In the genomic region with DNA sequence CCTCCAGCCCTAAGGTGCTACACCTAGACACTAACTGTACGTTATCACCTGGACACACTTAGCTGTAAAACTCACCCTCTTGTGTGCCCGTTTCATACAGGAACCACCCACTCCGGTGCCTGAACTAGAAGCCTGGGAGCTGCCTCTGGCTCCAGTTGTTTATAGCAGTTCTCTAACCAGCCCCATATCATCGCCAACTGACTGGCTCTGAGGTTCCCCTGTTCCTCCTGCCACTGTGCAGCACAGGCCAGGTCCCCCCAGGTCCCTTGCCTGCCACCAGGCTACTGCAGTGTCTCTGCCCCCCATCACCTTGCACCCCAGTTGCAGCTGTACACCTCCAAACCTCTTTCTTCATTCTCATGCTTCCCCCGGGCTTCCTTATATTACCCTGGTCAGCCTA, we compare ENCODE assay signal across 32 mouse cellular contexts. TPM values are rescaled to one million over a fixed set of nuclear protein-coding genes. Genes with fewer than 3 reads are reported as not detected.
DNase-seq lines count a peak whose midpoint lies in the region; ATAC-seq and TF ChIP-seq lines count a peak whose summit lies in the region.
"Had no signal": no experiment of that assay in that cellular context is flagged by ENCODE, and none has a peak within 500 bp of the region (broad histone marks: within the 10 kb centered on the region; RNA-seq: fewer than 3 reads in every experiment).

No protein-coding gene starts in this region.

- no peak for DNase-seq in forebrain, embryonic 11.5 days (ENCODE audit: low spot score)
- no peak for DNase-seq in heart, postnatal 25 days (ENCODE audit: low spot score)
- no peak for DNase-seq in midbrain, embryonic 10.5 days (ENCODE audit: low spot score)
- no peak for DNase-seq in midbrain, embryonic 14.5 days
- DNase-seq in adrenal gland, postnatal 25 days, result no peak
- DNase-seq: cerebellum, adult 18-20 months; cerebellum, postnatal 14 days; gastrocnemius, postnatal 25 days; heart, adult 2 months; heart, postnatal 14 days; kidney, adult 18-20 months; kidney, postnatal 25 days; liver, embryonic 13.5 days; lung, postnatal 4 days; right cerebral cortex, postnatal 25 days; spleen, adult 18-20 months; thymus, adult 18-20 months; thymus, postnatal 25 days had no signal

- H3K4me1 ChIP-seq in forebrain, embryonic 11.5 days (replicated peaks; ENCODE audit: control insufficient read depth, insufficient read depth, low read length), result peaks cover 6% of the 10 kb centered on the region; the same call in 1 of the 2 replicates
- peaks cover 20% of the 10 kb centered on the region for H3K4me1 ChIP-seq in forebrain, embryonic 12.5 days
- peaks cover 47% of the 10 kb centered on the region for H3K4me1 ChIP-seq in heart, embryonic 12.5 days (replicated peaks)
- H3K4me1 ChIP-seq in midbrain, embryonic 10.5 days, result peaks cover 28% of the 10 kb centered on the region
- peaks cover 17% of the 10 kb centered on the region for H3K4me1 ChIP-seq in midbrain, embryonic 14.5 days (ENCODE audit: control insufficient read depth, insufficient read depth, low read length)
- peaks cover 1% of the 10 kb centered on the region; the same call in 1 of the 2 replicates for H3K4me1 ChIP-seq in cortical plate, adult 2 months (ENCODE audit: control insufficient read depth, insufficient read depth, low read length)
- H3K4me1 ChIP-seq: megakaryocyte, embryonic 14.5 days had no signal

- H3K4me3 ChIP-seq in forebrain, embryonic 11.5 days (ENCODE audit: low read depth, low read length), result no peak overlapping the region
- H3K4me3 ChIP-seq in forebrain, embryonic 12.5 days (replicated peaks), result no peak overlapping the region
- H3K4me3 ChIP-seq in heart, embryonic 12.5 days, result no peak overlapping the region
- no peak overlapping the region for H3K4me3 ChIP-seq in midbrain, embryonic 10.5 days
- H3K4me3 ChIP-seq in midbrain, embryonic 14.5 days (replicated peaks; ENCODE audit: low read depth, low read length), result no peak overlapping the region
- no peak overlapping the region for H3K4me3 ChIP-seq in cortical plate, adult 2 months (ENCODE audit: insufficient read depth, low read length)
- H3K4me3 ChIP-seq: embryonic facial prominence, embryonic 10.5 days; embryonic facial prominence, embryonic 15.5 days; heart, adult 2 months; hindbrain, embryonic 15.5 days; kidney, embryonic 15.5 days; limb, embryonic 10.5 days; limb, embryonic 15.5 days; liver, embryonic 13.5 days; megakaryocyte, embryonic 14.5 days had no signal

- intact Hi-C loops in heart, postnatal 25 days (cut with DNase I), result no loop called here

- no peaks in the 10 kb centered on the region for H3K9me3 ChIP-seq in forebrain, embryonic 11.5 days (ENCODE audit: control insufficient read depth, low read length)
- no peaks in the 10 kb centered on the region for H3K9me3 ChIP-seq in forebrain, embryonic 12.5 days
- H3K9me3 ChIP-seq in heart, embryonic 12.5 days (replicated peaks), result no peaks in the 10 kb centered on the region
- H3K9me3 ChIP-seq in midbrain, embryonic 10.5 days (replicated peaks), result no peaks in the 10 kb centered on the region
- H3K9me3 ChIP-seq in midbrain, embryonic 14.5 days (ENCODE audit: control insufficient read depth, low read length), result no peaks in the 10 kb centered on the region
- H3K9me3 ChIP-seq: embryonic facial prominence, embryonic 10.5 days; embryonic facial prominence, embryonic 15.5 days; hindbrain, embryonic 15.5 days; kidney, embryonic 15.5 days; limb, embryonic 10.5 days; limb, embryonic 15.5 days; liver, embryonic 13.5 days; megakaryocyte, embryonic 14.5 days had no signal

- 0 out of 2 replicates have a peak, but pooled peaks cover 2% of the 10 kb centered on the region for H3K27me3 ChIP-seq in forebrain, embryonic 11.5 days (ENCODE audit: control insufficient read depth, insufficient read depth, low read length)
- peaks cover 10% of the 10 kb centered on the region for H3K27me3 ChIP-seq in forebrain, embryonic 12.5 days
- peaks cover 62% of the 10 kb centered on the region for H3K27me3 ChIP-seq in heart, embryonic 12.5 days (replicated peaks)
- H3K27me3 ChIP-seq in midbrain, embryonic 10.5 days (ENCODE audit: low read depth, poor library complexity, severe bottlenecking), result peaks cover 22% of the 10 kb centered on the region
- no peaks in the 10 kb centered on the region for H3K27me3 ChIP-seq in midbrain, embryonic 14.5 days (ENCODE audit: control insufficient read depth, insufficient read depth, low read length)
- H3K27me3 ChIP-seq: embryonic facial prominence, embryonic 15.5 days; limb, embryonic 15.5 days had no signal

- 91% methylated on average over 5 of the region's 5 CpGs for WGBS in forebrain, embryonic 11.5 days
- 92% methylated on average over 5 of the region's 5 CpGs for WGBS in forebrain, embryonic 12.5 days
- WGBS in heart, embryonic 12.5 days, result 54% methylated on average over 5 of the region's 5 CpGs
- WGBS in midbrain, embryonic 10.5 days, result 90% methylated on average over 5 of the region's 5 CpGs
- 93% methylated on average over 5 of the region's 5 CpGs for WGBS in midbrain, embryonic 14.5 days

- ATAC-seq in forebrain, embryonic 11.5 days (replicated peaks; ENCODE audit: low FRiP score), result 0 out of 2 replicates have a peak, but pooled peaks have one; percentile 24
- ATAC-seq in forebrain, embryonic 12.5 days (ENCODE audit: low FRiP score), result no peak
- ATAC-seq in heart, embryonic 12.5 days (ENCODE audit: insufficient number of reproducible peaks, low FRiP score), result no peak
- no peak for ATAC-seq in midbrain, embryonic 14.5 days (ENCODE audit: low FRiP score, low TSS enrichment)
- ATAC-seq: lung, postnatal 0 days had no signal

- no peak overlapping the region for H3K9ac ChIP-seq in forebrain, embryonic 11.5 days (ENCODE audit: low read length)
- no peak overlapping the region for H3K9ac ChIP-seq in forebrain, embryonic 12.5 days
- 0 out of 2 replicates have a peak overlapping the region, but pooled peaks have one; percentile 2 for H3K9ac ChIP-seq in heart, embryonic 12.5 days
- H3K9ac ChIP-seq in midbrain, embryonic 14.5 days (replicated peaks; ENCODE audit: low read length), result no peak overlapping the region
- H3K9ac ChIP-seq: embryonic facial prominence, embryonic 15.5 days; hindbrain, embryonic 15.5 days; kidney, embryonic 15.5 days; limb, embryonic 15.5 days; liver, embryonic 13.5 days had no signal

- no peak for TF ChIP-seq CTCF in cortical plate, adult 2 months (IDR thresholded peaks at IDR 0.05; ENCODE audit: extremely low read depth, insufficient read depth, low read length)

- no peak overlapping the region for H3K27ac ChIP-seq in forebrain, embryonic 11.5 days (ENCODE audit: low read depth, low read length)
- H3K27ac ChIP-seq in forebrain, embryonic 12.5 days, result no peak overlapping the region
- H3K27ac ChIP-seq in heart, embryonic 12.5 days (ENCODE audit: poor library complexity, severe bottlenecking), result no peak overlapping the region
- peak overlapping the region; percentile 65 for H3K27ac ChIP-seq in midbrain, embryonic 10.5 days (replicated peaks)
- no peak overlapping the region for H3K27ac ChIP-seq in midbrain, embryonic 14.5 days (replicated peaks; ENCODE audit: low read depth, low read length)
- H3K27ac ChIP-seq in cortical plate, adult 2 months (ENCODE audit: insufficient read depth, low read length), result peak overlapping the region; percentile 83
- H3K27ac ChIP-seq: embryonic facial prominence, embryonic 10.5 days; embryonic facial prominence, embryonic 15.5 days; heart, adult 2 months; hindbrain, embryonic 15.5 days; kidney, embryonic 15.5 days; limb, embryonic 10.5 days; limb, embryonic 15.5 days; liver, embryonic 13.5 days; stomach, postnatal 0 days had no signal

- no peak for TF ChIP-seq POLR2A in cortical plate, adult 2 months (IDR thresholded peaks at IDR 0.05; ENCODE audit: extremely low read depth, insufficient read depth, low read length)

- no peaks in the 10 kb centered on the region for H3K36me3 ChIP-seq in forebrain, embryonic 11.5 days (ENCODE audit: control insufficient read depth, insufficient read depth, low read length)
- no peaks in the 10 kb centered on the region for H3K36me3 ChIP-seq in forebrain, embryonic 12.5 days (replicated peaks)
- H3K36me3 ChIP-seq in heart, embryonic 12.5 days, result no peaks in the 10 kb centered on the region
- H3K36me3 ChIP-seq in midbrain, embryonic 10.5 days, result no peaks in the 10 kb centered on the region
- H3K36me3 ChIP-seq in midbrain, embryonic 14.5 days (ENCODE audit: control insufficient read depth, insufficient read depth, low read length), result no peaks in the 10 kb centered on the region
- H3K36me3 ChIP-seq: embryonic facial prominence, embryonic 10.5 days; embryonic facial prominence, embryonic 15.5 days; hindbrain, embryonic 15.5 days; kidney, embryonic 15.5 days; limb, embryonic 10.5 days; limb, embryonic 15.5 days; liver, embryonic 13.5 days had no signal

- H3K4me2 ChIP-seq in forebrain, embryonic 11.5 days (ENCODE audit: low read depth, low read length, severe bottlenecking), result no peak overlapping the region
- no peak overlapping the region for H3K4me2 ChIP-seq in forebrain, embryonic 12.5 days
- peak overlapping the region; percentile 6; the same call in 1 of the 2 replicates for H3K4me2 ChIP-seq in heart, embryonic 12.5 days
- H3K4me2 ChIP-seq in midbrain, embryonic 14.5 days (ENCODE audit: low read length), result no peak overlapping the region
- H3K4me2 ChIP-seq: embryonic facial prominence, embryonic 15.5 days; hindbrain, embryonic 15.5 days; kidney, embryonic 15.5 days; limb, embryonic 15.5 days; liver, embryonic 13.5 days had no signal

RNA-seq across cellular contexts. Expression of a gene that starts 8.7 kb away (rescaled TPM):
- polyA plus RNA-seq in forebrain, embryonic 11.5 days (2014; fragmentation: Nextera tagmentation; extraction: Ambion mirVana), result 2.7 and 3.1 TPM in 2 replicates
- polyA plus RNA-seq in forebrain, embryonic 12.5 days (2016; fragmentation: Nextera tagmentation; extraction: Ambion mirVana), result 1.6 and 2.5 TPM in 2 replicates
- polyA plus RNA-seq in heart, embryonic 12.5 days (2016; fragmentation: Nextera tagmentation; extraction: Ambion mirVana), result 2.7 and 3.2 TPM in 2 replicates
- total RNA-seq in heart, postnatal 25 days (2021), result 10 to 100 TPM; 45.7 to 56.1 TPM
- 0.70 and 0.74 TPM in 2 replicates for polyA plus RNA-seq in midbrain, embryonic 10.5 days (2016; fragmentation: Nextera tagmentation; extraction: Ambion mirVana)
- 0.92 and 1.3 TPM in 2 replicates for polyA plus RNA-seq in midbrain, embryonic 14.5 days (2014; fragmentation: Nextera tagmentation; extraction: Ambion mirVana)
- polyA plus RNA-seq in cortical plate, adult 2 months (2012; rRNA removed), result 14.0 and 14.9 TPM in 2 replicates
- total RNA-seq in adrenal gland, postnatal 25 days (2021), result 11.6 and 20.8 TPM in 2 replicates
- total RNA-seq: monocyte, adult 5-6 weeks; neutrophil, adult 5-6 weeks had no signal

Comparison
In these comparisons a context has a peak if more than half of its experiments do, and no peak if none do; other contexts are left out.
1. H3K27ac ChIP-seq: peak in midbrain, embryonic 10.5 days (single experiment) and cortical plate, adult 2 months (single experiment); none in forebrain, embryonic 11.5 days (single experiment), forebrain, embryonic 12.5 days (single experiment), heart, embryonic 12.5 days (single experiment) and midbrain, embryonic 14.5 days (single experiment).